Mouse (Mus musculus) embryo, embryonic 10 days (tissue): ENCODE measurements at regions not wholly inside any gene's neighbourhood (a gene's known extent, or its start where the extent isn't known, plus 50 kb on each side); places are given as distances from the start of the nearest gene placed in this dataset.
A peak's percentile ranks its signal among the peaks of the same experiment; 100 is the strongest.

Experiments
- DNase-seq: peaks from one replicate; pipeline ENCODE4 v3.0.0-alpha.2; 2015; ENCODE audit warnings: low spot score

GRCm38 (mm10) chr16:85347621-85348020 lies 174.1 kb upstream of the App start:
- no peak for DNase-seq

GRCm38 (mm10) chr16:85336495-85337119 lies 163.0 kb upstream of the App start:
- no peak for DNase-seq

GRCm38 (mm10) chr16:85333543-85333942 lies 160.0 kb upstream of the App start:
- no peak for DNase-seq

GRCm38 (mm10) chr16:85312018-85312417 lies 138.5 kb upstream of the App start:
- DNase-seq = no peak

- no peak for DNase-seq
Observed at GRCm38 (mm10) chr16:85309493-85309892, 135.9 kb upstream of the App start.

- DNase-seq = no peak
Observed at GRCm38 (mm10) chr16:85308429-85308828, 134.9 kb upstream of the App start.

GRCm38 (mm10) chr16:85307940-85308339 lies 134.4 kb upstream of the App start:
- DNase-seq = peak; percentile 28

- DNase-seq = no peak
Observed at GRCm38 (mm10) chr16:85300092-85300853, 126.7 kb upstream of the App start.

GRCm38 (mm10) chr16:85298559-85298958 lies 125.0 kb upstream of the App start:
- no peak for DNase-seq

GRCm38 (mm10) chr16:85290986-85291952 lies 117.7 kb upstream of the App start:
- no peak for DNase-seq

- DNase-seq = no peak
Observed at GRCm38 (mm10) chr16:85277862-85278261, 104.3 kb upstream of the App start.

- peak; percentile 12 for DNase-seq
Observed at GRCm38 (mm10) chr16:85269681-85270080, 96.1 kb upstream of the App start.

GRCm38 (mm10) chr16:85259838-85260237 lies 86.3 kb upstream of the App start:
- no peak for DNase-seq

- no peak for DNase-seq
Observed at GRCm38 (mm10) chr16:85247301-85247700, 73.7 kb upstream of the App start.

- DNase-seq = no peak
Observed at GRCm38 (mm10) chr16:85233037-85233436, 59.5 kb upstream of the App start.

GRCm38 (mm10) chr16:85231908-85232467 lies 58.4 kb upstream of the App start:
- DNase-seq = peak; percentile 26

GRCm38 (mm10) chr16:85231330-85231729 lies 57.8 kb upstream of the App start:
- no peak for DNase-seq

- DNase-seq = no peak
Observed at GRCm38 (mm10) chr16:85224325-85224724, 50.8 kb upstream of the App start.
